Mouse (Mus musculus) stomach, embryonic 15.5 days (tissue): ENCODE measurements around the gene Phf12. TPM values are rescaled to one million over a fixed set of nuclear protein-coding genes. Genes with fewer than 3 reads are reported as not detected.

Experiments
- ATAC-seq: fragments of 200-750 bp; cut with Nextera tagmentation; 2 replicates; pipeline ENCODE4 v1.8.0; 2017; ENCODE audit warnings: low read depth, moderate number of reproducible peaks, moderate TSS enrichment; ENCODE audit not compliant: insufficient read depth, low FRiP score
- H3K27ac ChIP-seq: fragments of 300-500 bp; sonication (generic); 2 replicates; pipeline ENCODE4 v1.5.1; 2015; ENCODE audit warnings: mild to moderate bottlenecking, inconsistent platforms
- H3K27me3 ChIP-seq: fragments of 300-500 bp; sonication (generic); replicated peaks from 2 replicates; pipeline ENCODE4 v1.6.1; 2015; ENCODE audit warnings: inconsistent platforms
- H3K36me3 ChIP-seq: fragments of 300-500 bp; sonication (generic); 2 replicates; pipeline ENCODE4 v1.6.1; 2015; ENCODE audit warnings: inconsistent platforms
- H3K4me1 ChIP-seq: fragments of 300-500 bp; sonication (generic); 2 replicates; pipeline ENCODE4 v1.6.1; 2015; ENCODE audit warnings: inconsistent platforms
- H3K4me2 ChIP-seq: fragments of 300-500 bp; sonication (generic); 2 replicates; pipeline ENCODE4 v1.6.1; 2015; ENCODE audit warnings: mild to moderate bottlenecking, inconsistent platforms
- H3K4me3 ChIP-seq: fragments of 300-500 bp; sonication (generic); replicated peaks from 2 replicates; pipeline ENCODE4 v1.5.1; 2015; ENCODE audit warnings: inconsistent platforms
- H3K9ac ChIP-seq: fragments of 300-500 bp; sonication (generic); 2 replicates; pipeline ENCODE4 v1.6.1; 2015; ENCODE audit warnings: inconsistent platforms
- H3K9me3 ChIP-seq: fragments of 300-500 bp; sonication (generic); 2 replicates; pipeline ENCODE4 v1.6.1; 2016; ENCODE audit warnings: inconsistent platforms
- WGBS: fragments of 180-500 bp; shearing (Covaris S2); methylation state at CpG from one replicate; pipeline ENCODE4 v1.1.7; 2015; 5-methylcytosine and 5-hydroxymethylcytosine counted together
- microRNA counts: library from miRNA; unstranded; fragments of <30 nt; microRNA quantifications from one replicate; lab custom pipeline; 2016
- microRNA-seq: library from miRNA; unstranded; fragments of <30 nt; microRNA quantifications from one replicate; pipeline ENCODE4, GENCODE M21; 2016
- polyA plus RNA-seq: library from polyadenylated mRNA; unstranded; fragments of >200 nt; fragmentation: Nextera tagmentation; extraction: Ambion mirVana; gene quantifications from 2 replicates; pipeline ENCODE4 v1.2.1, GENCODE M21; 2015

The Phf12 gene
- polyA plus RNA-seq, 1 experiment from 2014 or later: 13.4 TPM

GRCm38 (mm10) chr11:78067566-78067965 is 85.0 kb downstream of the Phf12 start:
- Histone ChIP-seq H3K4me1 (no peaks in the 10 kb centered on the region), H3K9me3 (no peaks in the 10 kb centered on the region), H3K4me3 (no peak overlapping the region), H3K27ac (no peak overlapping the region), H3K36me3 (no peaks in the 10 kb centered on the region; the same call in 1 of the 2 replicates), H3K9ac (no peak overlapping the region), H3K4me2 (no peak overlapping the region), H3K27me3 (no peaks in the 10 kb centered on the region)
- WGBS: 66% methylated on average over 5 of the region's 5 CpGs
- ATAC-seq: no peak

- H3K9me3 ChIP-seq: no peaks in the 10 kb centered on the region
- H3K27ac ChIP-seq: no peak overlapping the region
- no peak overlapping the region for H3K4me2 ChIP-seq
- 67% methylated on average over 5 of the region's 5 CpGs for WGBS
- no peak for ATAC-seq
- H3K27me3 ChIP-seq: no peaks in the 10 kb centered on the region
- H3K4me3 ChIP-seq: no peak overlapping the region
- no peaks in the 10 kb centered on the region for H3K4me1 ChIP-seq
- H3K9ac ChIP-seq: no peak overlapping the region
- H3K36me3 ChIP-seq: peaks cover 8% of the 10 kb centered on the region
These were observed 86.6 kb downstream of the Phf12 start for GRCm38 (mm10) chr11:78069130-78069529.

GRCm38 (mm10) chr11:78069646-78070045 is 87.1 kb downstream of the Phf12 start:
- Histone ChIP-seq H3K4me2 (no peak overlapping the region), H3K27me3 (no peaks in the 10 kb centered on the region), H3K9ac (no peak overlapping the region), H3K36me3 (peaks cover 13% of the 10 kb centered on the region), H3K27ac (no peak overlapping the region), H3K9me3 (no peaks in the 10 kb centered on the region), H3K4me1 (no peaks in the 10 kb centered on the region), H3K4me3 (no peak overlapping the region)
- 70% methylated on average over 6 of the region's 6 CpGs for WGBS
- ATAC-seq: peak; percentile 78

GRCm38 (mm10) chr11:78071938-78072337 is 89.4 kb downstream of the Phf12 start:
- Histone ChIP-seq H3K27me3 (no peaks in the 10 kb centered on the region), H3K9me3 (no peaks in the 10 kb centered on the region), H3K27ac (peak overlapping the region; percentile 35; the same call in 1 of the 2 replicates), H3K4me2 (no peak overlapping the region), H3K9ac (no peak overlapping the region), H3K36me3 (peaks cover 30% of the 10 kb centered on the region), H3K4me1 (no peaks in the 10 kb centered on the region), H3K4me3 (no peak overlapping the region)
- no peak for ATAC-seq
- 81% methylated on average over 5 of the region's 5 CpGs for WGBS

GRCm38 (mm10) chr11:78072425-78073130 is 90.0 kb downstream of the Phf12 start:
- Histone ChIP-seq H3K9ac (no peak overlapping the region), H3K36me3 (peaks cover 35% of the 10 kb centered on the region), H3K4me1 (no peaks in the 10 kb centered on the region), H3K27me3 (no peaks in the 10 kb centered on the region), H3K4me2 (no peak overlapping the region), H3K9me3 (no peaks in the 10 kb centered on the region), H3K27ac (no peak overlapping the region), H3K4me3 (no peak overlapping the region)
- peak; percentile 24; the same call in 1 of the 2 replicates for ATAC-seq
- 24% methylated on average over 6 of the region's 6 CpGs for WGBS

- Histone ChIP-seq H3K4me3 (no peak overlapping the region), H3K27ac (no peak overlapping the region), H3K4me1 (no peaks in the 10 kb centered on the region), H3K36me3 (peaks cover 35% of the 10 kb centered on the region), H3K9ac (no peak overlapping the region), H3K4me2 (no peak overlapping the region), H3K27me3 (no peaks in the 10 kb centered on the region), H3K9me3 (no peaks in the 10 kb centered on the region)
- WGBS: 93% methylated on average over 9 of the region's 9 CpGs
- ATAC-seq: peak; percentile 62
These were observed 91.2 kb downstream of the Phf12 start for GRCm38 (mm10) chr11:78073577-78074276.

- Histone ChIP-seq H3K27me3 (no peaks in the 10 kb centered on the region), H3K4me1 (no peaks in the 10 kb centered on the region), H3K9ac (no peak overlapping the region), H3K4me3 (no peak overlapping the region), H3K36me3 (peaks cover 35% of the 10 kb centered on the region), H3K27ac (no peak overlapping the region), H3K4me2 (no peak overlapping the region), H3K9me3 (no peaks in the 10 kb centered on the region)
- WGBS: 85% methylated on average over 2 of the region's 2 CpGs
- peak; percentile 74 for ATAC-seq
These were observed 91.7 kb downstream of the Phf12 start for GRCm38 (mm10) chr11:78074277-78074652.

- 93% methylated on average over 4 of the region's 4 CpGs for WGBS
These were observed 92.1 kb downstream of the Phf12 start for GRCm38 (mm10) chr11:78074666-78075065.

More at GRCm38 (mm10) chr11:78074666-78075065, 92.1 kb downstream of the Phf12 start:
- Histone ChIP-seq H3K4me3 (no peak overlapping the region), H3K27me3 (no peaks in the 10 kb centered on the region), H3K4me2 (no peak overlapping the region), H3K27ac (no peak overlapping the region), H3K36me3 (peaks cover 35% of the 10 kb centered on the region), H3K4me1 (no peaks in the 10 kb centered on the region), H3K9ac (no peak overlapping the region), H3K9me3 (no peaks in the 10 kb centered on the region)
- no peak for ATAC-seq

MicroRNAs encoded within 50 kb of the gene (microRNA counts, 519-probe panel; counts per million panel counts)
- microRNA mmu-miR-144 (lab: Ali Mortazavi, UCI): 3,592 counts per million, percentile 90 among the panel's probes with 10 or more counts
- 3,067 counts per million, percentile 78 among the panel's probes with 10 or more counts for microRNA mmu-miR-451 (lab: Ali Mortazavi, UCI)

Small RNAs within 50 kb of the gene (microRNA-seq; reads per million reads assigned to microRNA genes)
- gene Mir144 (103 reads per million, percentile 49 among the genes with 10 or more reads in this experiment), gene Mir451a (not detected), gene Mir451b (not detected)

Other genes with a start within 250 kb of the Phf12 start
- 29.7 and 29.9 TPM in 2 replicates for gene Myo18a, start 219.5 kb upstream of the Phf12 start, polyA plus RNA-seq
- gene Gm10277, start 195.0 kb upstream of the Phf12 start, polyA plus RNA-seq: 1.5 and 1.6 TPM in 2 replicates
- gene Pipox, start 88.7 kb upstream of the Phf12 start, polyA plus RNA-seq: 16.4 and 23.3 TPM in 2 replicates
- gene Sez6, start 52.0 kb upstream of the Phf12 start, polyA plus RNA-seq: 1.7 and 1.8 TPM in 2 replicates
- 17.3 and 19.4 TPM in 2 replicates for gene Dhrs13, start 49.5 kb downstream of the Phf12 start, polyA plus RNA-seq
- gene Flot2, start 55.2 kb downstream of the Phf12 start, polyA plus RNA-seq: 54.1 and 60.5 TPM in 2 replicates
- 26.5 and 30.6 TPM in 2 replicates for gene Eral1, start 97.6 kb downstream of the Phf12 start, polyA plus RNA-seq
- 10.2 and 10.6 TPM in 2 replicates for gene Fam222b, start 111.9 kb downstream of the Phf12 start, polyA plus RNA-seq
- 57.3 and 67.4 TPM in 2 replicates for gene Traf4, start 182.8 kb downstream of the Phf12 start, polyA plus RNA-seq
- 15.4 and 18.2 TPM in 2 replicates for gene Nek8, start 193.9 kb downstream of the Phf12 start, polyA plus RNA-seq
- 29.8 and 30.8 TPM in 2 replicates for gene Tlcd1, start 194.0 kb downstream of the Phf12 start, polyA plus RNA-seq
- gene Rpl23a, start 200.8 kb downstream of the Phf12 start, polyA plus RNA-seq: 1,236 and 1,312 TPM in 2 replicates
- 111 and 120 TPM in 2 replicates for gene Rab34, start 205.7 kb downstream of the Phf12 start, polyA plus RNA-seq
- gene Proca1, start 210.6 kb downstream of the Phf12 start, polyA plus RNA-seq: 2.9 and 3.0 TPM in 2 replicates